Mouse (Mus musculus) stomach, postnatal 0 days (tissue): Measurements from ENCODE around the gene Lrrc17. TPM values are rescaled to one million over a fixed set of nuclear protein-coding genes. Genes with fewer than 3 reads are reported as not detected.

Experiments used
- ATAC-seq: fragments of 200-750 bp; cut with Nextera tagmentation; 2 replicates; pipeline ENCODE4 v1.8.0; 2017; ENCODE audit not compliant: low FRiP score, low TSS enrichment
- DNase-seq: peaks from one replicate; pipeline ENCODE4 v3.0.0-alpha.2; 2016; ENCODE audit warnings: low spot score
- H3K27ac ChIP-seq: fragments of 300-500 bp; sonication (generic); replicated peaks from 2 replicates; pipeline ENCODE4 v1.5.1; 2014; ENCODE audit warnings: mild to moderate bottlenecking, control low read depth
- H3K27me3 ChIP-seq: fragments of 300-500 bp; sonication (generic); 2 replicates; pipeline ENCODE4 v1.6.1; 2014; ENCODE audit warnings: low read length; ENCODE audit not compliant: control insufficient read depth, insufficient read depth
- H3K36me3 ChIP-seq: fragments of 300-500 bp; sonication (generic); 2 replicates; pipeline ENCODE4 v1.6.1; 2014; ENCODE audit warnings: low read length, mixed read lengths; ENCODE audit not compliant: control insufficient read depth, insufficient read depth
- H3K4me1 ChIP-seq: fragments of 300-500 bp; sonication (generic); replicated peaks from 2 replicates; pipeline ENCODE4 v1.6.1; 2014; ENCODE audit warnings: antibody characterized with exemption; ENCODE audit not compliant: control insufficient read depth, insufficient read depth
- H3K4me2 ChIP-seq: fragments of 300-500 bp; sonication (generic); replicated peaks from 2 replicates; pipeline ENCODE4 v1.6.1; 2014; ENCODE audit warnings: low read depth, mild to moderate bottlenecking, control low read depth, moderate library complexity
- H3K4me3 ChIP-seq: fragments of 300-500 bp; sonication (generic); 2 replicates; pipeline ENCODE4 v1.5.1; 2014; ENCODE audit warnings: low read depth, low read length, control low read depth
- H3K9ac ChIP-seq: fragments of 300-500 bp; sonication (generic); 2 replicates; pipeline ENCODE4 v1.6.1; 2014; ENCODE audit warnings: mild to moderate bottlenecking, low read length, control low read depth, mixed read lengths
- H3K9me3 ChIP-seq: fragments of 300-500 bp; sonication (generic); 2 replicates; pipeline ENCODE4 v1.6.1; 2016; ENCODE audit warnings: low read length; ENCODE audit not compliant: control insufficient read depth
- CTCF ChIP-seq: IDR thresholded peaks from 2 replicates; pipeline ENCODE4 v1.5.1; 2016; ENCODE audit warnings: antibody characterized with exemption, low read depth, mild to moderate bottlenecking, moderate library complexity
- EP300 ChIP-seq: optimal IDR thresholded peaks from 2 replicates; pipeline ENCODE3; 2016; ENCODE audit warnings: antibody characterized with exemption
- WGBS: fragments of 180-500 bp; shearing (Covaris S2); extraction: QIAGEN DNeasy Blood & Tissue Kit; methylation state at CpG from one replicate; pipeline ENCODE4 v1.1.7; 2014; 5-methylcytosine and 5-hydroxymethylcytosine counted together
- polyA plus RNA-seq: library from polyadenylated mRNA; unstranded; fragments of >200 nt; fragmentation: Nextera tagmentation; extraction: Ambion mirVana; gene quantifications from 2 replicates; pipeline ENCODE4 v1.2.1, GENCODE M21; 2015

The Lrrc17 gene
- polyA plus RNA-seq, 1 experiment from 2014 or later, result 18.5 TPM

DNA sequence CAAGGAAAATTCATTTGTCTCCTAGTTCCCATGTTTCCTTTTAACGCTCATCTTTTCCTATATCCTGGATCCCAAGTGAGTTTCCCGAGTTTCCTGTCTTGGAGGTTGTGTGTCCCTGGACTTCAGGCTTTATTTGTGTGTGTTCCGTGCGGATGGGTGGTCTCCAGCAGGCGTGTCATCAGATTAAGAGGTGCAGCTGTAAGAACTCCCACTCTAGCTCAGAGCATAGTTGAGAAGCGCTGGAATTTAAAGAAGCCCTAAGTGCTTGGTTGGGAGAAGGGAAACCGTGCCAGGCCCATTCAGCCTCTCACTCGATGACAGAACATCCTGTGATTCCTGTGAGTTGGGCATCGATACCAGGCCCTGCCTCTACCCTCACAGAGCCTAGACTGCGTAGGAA lies 30.0 kb upstream of the Lrrc17 start:
- H3K9me3 ChIP-seq, result no peaks in the 10 kb centered on the region
- no peaks in the 10 kb centered on the region for H3K36me3 ChIP-seq
- no peaks in the 10 kb centered on the region for H3K27me3 ChIP-seq
- WGBS, result 48% methylated on average over 10 of the region's 10 CpGs
- no peak overlapping the region for H3K4me3 ChIP-seq
- TF ChIP-seq CTCF, result no peak
- no peak for TF ChIP-seq EP300
- H3K4me2 ChIP-seq, result no peak overlapping the region
- no peak for DNase-seq
- no peak overlapping the region for H3K27ac ChIP-seq
- H3K9ac ChIP-seq, result no peak overlapping the region
- ATAC-seq, result 0 out of 2 replicates have a peak, but pooled peaks have one; percentile 26
- H3K4me1 ChIP-seq, result no peaks in the 10 kb centered on the region

DNA sequence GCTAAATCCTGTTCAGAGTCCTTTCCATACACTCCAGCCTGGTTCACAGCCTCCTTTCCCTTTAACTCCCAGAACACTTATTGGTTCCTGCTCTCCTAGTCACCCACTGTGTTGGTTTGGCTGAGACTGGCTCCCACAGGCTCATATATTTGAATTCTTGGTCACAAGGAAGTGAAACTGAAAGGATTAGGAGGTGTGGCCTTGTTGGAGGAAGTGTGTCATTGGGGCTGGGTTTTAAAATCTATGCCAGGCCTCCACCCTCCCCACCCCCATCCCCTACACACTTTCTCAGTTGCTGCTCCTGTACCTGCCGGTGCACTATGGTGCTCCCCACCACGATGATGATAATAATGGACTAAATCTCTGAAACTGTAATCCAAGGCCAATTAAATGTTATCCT lies 25.8 kb upstream of the Lrrc17 start:
- Histone ChIP-seq H3K27me3 (no peaks in the 10 kb centered on the region), H3K4me1 (no peaks in the 10 kb centered on the region), H3K9me3 (no peaks in the 10 kb centered on the region), H3K36me3 (no peaks in the 10 kb centered on the region), H3K9ac (no peak overlapping the region), H3K27ac (no peak overlapping the region), H3K4me3 (no peak overlapping the region), H3K4me2 (no peak overlapping the region)
- no peak for TF ChIP-seq CTCF
- no peak for DNase-seq
- ATAC-seq, result peak; percentile 64
- 98% methylated on average over 2 of the region's 2 CpGs for WGBS

DNA sequence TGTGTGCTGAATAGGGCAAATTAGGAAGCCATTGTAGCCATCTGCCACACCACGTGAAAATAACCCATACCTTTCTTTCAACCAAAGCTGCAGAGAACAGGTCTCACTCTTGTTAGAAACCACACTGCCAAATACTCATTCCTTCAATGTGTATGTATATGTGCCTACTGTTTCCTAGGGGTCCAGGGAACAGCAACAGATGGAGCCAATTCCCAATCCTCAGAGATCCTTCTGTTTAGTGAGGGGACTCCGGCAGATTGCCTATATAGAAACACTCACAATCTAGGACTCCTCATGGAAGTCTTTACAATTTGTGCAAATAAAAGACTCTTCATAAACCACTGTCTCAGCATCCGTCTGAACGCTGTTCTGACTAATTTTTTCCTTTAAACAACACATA lies 25.2 kb upstream of the Lrrc17 start:
- Histone ChIP-seq H3K4me2 (no peak overlapping the region), H3K4me3 (no peak overlapping the region), H3K36me3 (no peaks in the 10 kb centered on the region), H3K4me1 (no peaks in the 10 kb centered on the region), H3K27me3 (no peaks in the 10 kb centered on the region), H3K9ac (no peak overlapping the region), H3K27ac (no peak overlapping the region), H3K9me3 (no peaks in the 10 kb centered on the region)
- no peak for TF ChIP-seq EP300
- no peak for TF ChIP-seq CTCF
- DNase-seq (no peak), ATAC-seq (no peak)
- WGBS, result 67% methylated on average over 4 of the region's 4 CpGs

DNA sequence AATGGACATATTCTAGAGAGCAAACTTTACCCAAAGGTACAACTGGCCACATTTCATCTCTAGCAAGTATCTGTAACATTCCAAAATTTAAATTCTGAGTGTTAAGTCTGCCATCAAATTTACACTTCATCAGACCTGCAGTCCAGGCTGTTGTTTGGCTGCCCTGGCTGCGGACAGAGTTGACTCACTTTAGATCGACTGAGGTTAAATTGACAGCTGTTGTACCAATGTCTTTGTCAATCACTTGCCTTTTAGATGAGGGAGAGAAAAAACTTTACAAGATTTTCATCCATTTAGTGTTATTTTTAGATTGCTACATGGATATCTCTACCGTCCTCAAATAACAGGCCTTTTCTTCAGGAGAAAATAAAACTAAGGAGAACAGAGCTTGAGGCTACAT lies 24.2 kb upstream of the Lrrc17 start:
- WGBS, result 78% methylated on average over 3 of the region's 3 CpGs
- no peak for ATAC-seq
- TF ChIP-seq CTCF, result no peak
- no peak for TF ChIP-seq EP300
- Histone ChIP-seq H3K4me1 (no peaks in the 10 kb centered on the region), H3K27me3 (no peaks in the 10 kb centered on the region), H3K36me3 (no peaks in the 10 kb centered on the region), H3K27ac (no peak overlapping the region), H3K9ac (no peak overlapping the region), H3K9me3 (no peaks in the 10 kb centered on the region), H3K4me3 (no peak overlapping the region), H3K4me2 (no peak overlapping the region)
- DNase-seq, result no peak

DNA sequence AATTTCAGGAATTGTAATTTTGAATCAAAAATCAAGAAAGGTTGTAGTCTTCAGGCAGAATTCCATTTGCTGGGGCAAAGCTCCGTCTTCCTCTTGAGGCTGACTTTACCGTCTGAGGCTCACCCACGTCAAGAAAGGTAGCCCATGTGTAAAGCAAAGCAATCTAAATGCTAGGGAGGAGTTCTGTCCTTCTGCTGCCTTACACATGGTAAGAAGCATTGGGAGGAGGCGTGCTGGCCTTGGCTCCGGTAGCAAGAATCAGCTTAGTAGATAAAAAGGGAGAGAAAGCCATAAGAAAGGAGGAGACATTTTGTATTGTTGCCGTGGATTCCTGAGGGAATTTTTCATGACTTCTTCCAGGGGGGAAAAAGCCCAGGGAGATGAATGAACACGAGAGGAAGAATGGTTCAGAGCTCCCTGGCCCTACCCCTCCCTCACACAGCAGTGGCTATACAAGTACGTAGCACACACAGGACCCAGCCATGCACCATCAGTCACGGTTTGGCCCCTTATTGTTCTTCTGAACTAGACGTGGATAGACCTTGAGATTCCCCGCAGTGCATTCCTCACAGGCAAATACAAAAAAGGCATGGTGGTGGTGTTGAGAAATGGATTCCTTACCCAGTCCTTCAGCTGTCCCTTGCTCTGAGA lies 16.4 kb upstream of the Lrrc17 start:
- H3K36me3 ChIP-seq, result no peaks in the 10 kb centered on the region
- H3K4me3 ChIP-seq, result no peak overlapping the region
- no peaks in the 10 kb centered on the region for H3K4me1 ChIP-seq
- peak overlapping the region; percentile 84 for H3K27ac ChIP-seq
- 60% methylated on average over 11 of the region's 11 CpGs for WGBS
- ATAC-seq, result no peak
- no peaks in the 10 kb centered on the region for H3K9me3 ChIP-seq
- no peak for DNase-seq
- no peak overlapping the region for H3K9ac ChIP-seq
- H3K27me3 ChIP-seq, result no peaks in the 10 kb centered on the region
- no peak overlapping the region for H3K4me2 ChIP-seq
- TF ChIP-seq CTCF (no peak), EP300 (no peak)

DNA sequence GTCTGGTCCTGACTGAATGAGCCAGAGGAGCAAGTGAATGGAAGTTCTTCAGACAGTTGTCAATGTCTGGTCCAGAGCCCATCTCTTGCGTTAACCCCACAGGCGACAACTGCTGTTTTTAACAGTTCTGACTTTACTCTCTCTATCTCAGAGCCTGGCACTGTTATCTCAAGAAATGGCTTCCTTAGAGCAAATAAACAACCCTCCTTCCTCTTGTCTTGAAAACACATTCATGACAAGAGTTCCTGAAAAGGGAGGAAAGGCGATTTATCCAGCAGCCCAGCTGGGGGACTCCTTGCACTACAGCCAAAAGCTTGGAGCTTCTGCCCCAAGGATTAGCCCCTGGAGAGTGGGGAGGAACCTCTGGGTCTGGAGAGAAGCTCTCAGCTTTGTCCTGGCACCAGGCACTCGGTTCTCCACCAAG lies 15.9 kb upstream of the Lrrc17 start:
- peak; percentile 18 for DNase-seq
- H3K9me3 ChIP-seq, result no peaks in the 10 kb centered on the region

More for the DNA sequence above, 15.9 kb upstream of the Lrrc17 start:
- no peaks in the 10 kb centered on the region for H3K27me3 ChIP-seq
- ATAC-seq, result peak; percentile 56; the same call in 1 of the 2 replicates
- no peaks in the 10 kb centered on the region for H3K36me3 ChIP-seq
- no peak overlapping the region for H3K4me2 ChIP-seq
- TF ChIP-seq EP300, result no peak
- TF ChIP-seq CTCF, result no peak; the same call in 1 of the 2 replicates
- 35% methylated on average over 4 of the region's 4 CpGs for WGBS
- H3K4me3 ChIP-seq, result no peak overlapping the region
- H3K27ac ChIP-seq, result peak overlapping the region; percentile 84
- no peak overlapping the region for H3K9ac ChIP-seq
- no peaks in the 10 kb centered on the region for H3K4me1 ChIP-seq
